Mouse (Mus musculus): ENCODE measurements around the gene Mxi1. TPM values are rescaled to one million over a fixed set of nuclear protein-coding genes. Genes with fewer than 3 reads are reported as not detected.

Gene Mxi1
- polyA plus RNA-seq, 1 experiment, result 10.5 TPM

GRCm38 (mm10) chr19:53296331-53297254, 13.7 kb upstream of the Mxi1 start:
- TF ChIP-seq USF1 (IDR thresholded peaks at IDR 0.05; ENCODE audit: low read depth), result no peak
- TF ChIP-seq MYOG (IDR thresholded peaks at IDR 0.05; ENCODE audit: control insufficient read depth, extremely low read depth, insufficient read length), result no peak
- TF ChIP-seq MYOD1 (IDR thresholded peaks at IDR 0.05; ENCODE audit: control insufficient read depth, insufficient read length, low read depth), result no peak
- TF ChIP-seq FOSL1 (IDR thresholded peaks at IDR 0.05; ENCODE audit: insufficient read depth, low read length, poor library complexity, severe bottlenecking), result no peak
- no peak for TF ChIP-seq MAX (IDR thresholded peaks at IDR 0.05)
- no peak for TF ChIP-seq CEBPB (IDR thresholded peaks at IDR 0.05; ENCODE audit: low read depth)
- no peak for TF ChIP-seq CTCF (IDR thresholded peaks at IDR 0.05; ENCODE audit: control insufficient read depth, insufficient read depth, insufficient read length)
- H3K79me2 ChIP-seq (ENCODE audit: control insufficient read depth, insufficient read depth), result no peaks in the 10 kb centered on the region
- H3K4me3 ChIP-seq (ENCODE audit: insufficient read depth, poor library complexity, severe bottlenecking), result no peak overlapping the region

GRCm38 (mm10) chr19:53299156-53299828, 11.0 kb upstream of the Mxi1 start:
- Histone ChIP-seq H3K79me3 (ENCODE audit: low read depth) (no peaks in the 10 kb centered on the region), H3K36me3 (ENCODE audit: control insufficient read depth, insufficient read depth) (no peaks in the 10 kb centered on the region), H3K79me2 (ENCODE audit: control insufficient read depth, insufficient read depth) (no peaks in the 10 kb centered on the region), H3K4me3 (ENCODE audit: insufficient read depth, poor library complexity, severe bottlenecking) (no peak overlapping the region), H3ac (ENCODE audit: control insufficient read depth, insufficient read length, low read depth) (no peak overlapping the region), H3K27me3 (ENCODE audit: control insufficient read depth, insufficient read depth, insufficient read length) (no peaks in the 10 kb centered on the region)
- TF ChIP-seq CTCF (IDR thresholded peaks at IDR 0.05; ENCODE audit: control insufficient read depth, insufficient read depth, insufficient read length) (no peak), MYOD1 (IDR thresholded peaks at IDR 0.05; ENCODE audit: control insufficient read depth, insufficient read length, low read depth) (no peak), USF1 (IDR thresholded peaks at IDR 0.05; ENCODE audit: low read depth) (no peak), FOSL1 (IDR thresholded peaks at IDR 0.05; ENCODE audit: insufficient read depth, low read length, poor library complexity, severe bottlenecking) (no peak), MAX (IDR thresholded peaks at IDR 0.05) (no peak), CEBPB (IDR thresholded peaks at IDR 0.05; ENCODE audit: low read depth) (no peak), MYOG (IDR thresholded peaks at IDR 0.05; ENCODE audit: control insufficient read depth, extremely low read depth, insufficient read length) (no peak)

More at GRCm38 (mm10) chr19:53296331-53297254, 13.7 kb upstream of the Mxi1 start:
- no peaks in the 10 kb centered on the region for H3K27me3 ChIP-seq (ENCODE audit: control insufficient read depth, insufficient read depth, insufficient read length)
- no peak overlapping the region for H3ac ChIP-seq (ENCODE audit: control insufficient read depth, insufficient read length, low read depth)
- H3K36me3 ChIP-seq (ENCODE audit: control insufficient read depth, insufficient read depth), result no peaks in the 10 kb centered on the region
- H3K79me3 ChIP-seq (ENCODE audit: low read depth), result no peaks in the 10 kb centered on the region

- Histone ChIP-seq H3K79me3 (ENCODE audit: low read depth) (no peaks in the 10 kb centered on the region), H3K36me3 (ENCODE audit: control insufficient read depth, insufficient read depth) (no peaks in the 10 kb centered on the region), H3K79me2 (ENCODE audit: control insufficient read depth, insufficient read depth) (no peaks in the 10 kb centered on the region), H3K4me3 (ENCODE audit: insufficient read depth, poor library complexity, severe bottlenecking) (no peak overlapping the region), H3ac (ENCODE audit: control insufficient read depth, insufficient read length, low read depth) (no peak overlapping the region), H3K27me3 (ENCODE audit: control insufficient read depth, insufficient read depth, insufficient read length) (no peaks in the 10 kb centered on the region)
- TF ChIP-seq USF1 (IDR thresholded peaks at IDR 0.05; ENCODE audit: low read depth) (no peak), MYOD1 (IDR thresholded peaks at IDR 0.05; ENCODE audit: control insufficient read depth, insufficient read length, low read depth) (no peak)
Measured at GRCm38 (mm10) chr19:53299829-53300181, 10.5 kb upstream of the Mxi1 start.

- H3K36me3 ChIP-seq (ENCODE audit: control insufficient read depth, insufficient read depth), result no peaks in the 10 kb centered on the region
Measured at GRCm38 (mm10) chr19:53303382-53303781, 6.9 kb upstream of the Mxi1 start.

GRCm38 (mm10) chr19:53305621-53306020, 4.7 kb upstream of the Mxi1 start:
- Histone ChIP-seq H3ac (ENCODE audit: control insufficient read depth, insufficient read length, low read depth) (no peak overlapping the region), H3K27me3 (ENCODE audit: control insufficient read depth, insufficient read depth, insufficient read length) (no peaks in the 10 kb centered on the region), H3K4me3 (ENCODE audit: insufficient read depth, poor library complexity, severe bottlenecking) (no peak overlapping the region), H3K79me2 (ENCODE audit: control insufficient read depth, insufficient read depth) (no peaks in the 10 kb centered on the region), H3K36me3 (ENCODE audit: control insufficient read depth, insufficient read depth) (no peaks in the 10 kb centered on the region), H3K79me3 (ENCODE audit: low read depth) (no peaks in the 10 kb centered on the region)
- no peak for TF ChIP-seq CTCF (IDR thresholded peaks at IDR 0.05; ENCODE audit: control insufficient read depth, insufficient read depth, insufficient read length)
- TF ChIP-seq FOSL1 (IDR thresholded peaks at IDR 0.05; ENCODE audit: insufficient read depth, low read length, poor library complexity, severe bottlenecking), result no peak
- no peak for TF ChIP-seq MYOG (IDR thresholded peaks at IDR 0.05; ENCODE audit: control insufficient read depth, extremely low read depth, insufficient read length)
- no peak for TF ChIP-seq MYOD1 (IDR thresholded peaks at IDR 0.05; ENCODE audit: control insufficient read depth, insufficient read length, low read depth)
- TF ChIP-seq CEBPB (IDR thresholded peaks at IDR 0.05; ENCODE audit: low read depth), result no peak
- no peak for TF ChIP-seq MAX (IDR thresholded peaks at IDR 0.05)
- TF ChIP-seq USF1 (IDR thresholded peaks at IDR 0.05; ENCODE audit: low read depth), result no peak

More at GRCm38 (mm10) chr19:53303382-53303781, 6.9 kb upstream of the Mxi1 start:
- Histone ChIP-seq H3K79me3 (ENCODE audit: low read depth) (no peaks in the 10 kb centered on the region), H3K79me2 (ENCODE audit: control insufficient read depth, insufficient read depth) (no peaks in the 10 kb centered on the region), H3ac (ENCODE audit: control insufficient read depth, insufficient read length, low read depth) (no peak overlapping the region), H3K27me3 (ENCODE audit: control insufficient read depth, insufficient read depth, insufficient read length) (no peaks in the 10 kb centered on the region), H3K4me3 (ENCODE audit: insufficient read depth, poor library complexity, severe bottlenecking) (no peak overlapping the region)
- TF ChIP-seq MAX (IDR thresholded peaks at IDR 0.05) (no peak), MYOG (IDR thresholded peaks at IDR 0.05; ENCODE audit: control insufficient read depth, extremely low read depth, insufficient read length) (no peak), FOSL1 (IDR thresholded peaks at IDR 0.05; ENCODE audit: insufficient read depth, low read length, poor library complexity, severe bottlenecking) (no peak), CTCF (IDR thresholded peaks at IDR 0.05; ENCODE audit: control insufficient read depth, insufficient read depth, insufficient read length) (no peak), CEBPB (IDR thresholded peaks at IDR 0.05; ENCODE audit: low read depth) (no peak), MYOD1 (IDR thresholded peaks at IDR 0.05; ENCODE audit: control insufficient read depth, insufficient read length, low read depth) (no peak), USF1 (IDR thresholded peaks at IDR 0.05; ENCODE audit: low read depth) (no peak)
